Mouse (Mus musculus): Measurements from ENCODE around the gene Bin2.
"Not testable (repeated sequence)": the region's sequence is repeated elsewhere in the genome, so short reads cannot be mapped to it uniquely, and the experiment has no call there.

Gene Bin2

GRCm38 (mm10) chr15:100615825-100616220, 53.5 kb downstream of the Bin2 start:
- DNase-seq (ENCODE audit: extremely low spot score), result peak; percentile 90

- peak; percentile 100 for DNase-seq (ENCODE audit: extremely low spot score)
Observed at GRCm38 (mm10) chr15:100614996-100615824, 54.1 kb downstream of the Bin2 start, which contains the start of gene Dazap2. Dazap2 (plus strand) TSS chr15:100615349.

GRCm38 (mm10) chr15:100614218-100614995, 54.9 kb downstream of the Bin2 start:
- no peak for DNase-seq (ENCODE audit: extremely low spot score)

GRCm38 (mm10) chr15:100613584-100613983, 55.8 kb downstream of the Bin2 start:
- DNase-seq (ENCODE audit: extremely low spot score), result peak; percentile 77

GRCm38 (mm10) chr15:100612432-100612831, 56.9 kb downstream of the Bin2 start:
- no peak for DNase-seq (ENCODE audit: extremely low spot score)

GRCm38 (mm10) chr15:100611951-100612350, 57.4 kb downstream of the Bin2 start:
- no peak for DNase-seq (ENCODE audit: extremely low spot score)

GRCm38 (mm10) chr15:100606677-100607076, 62.7 kb downstream of the Bin2 start:
- not testable (repeated sequence) for DNase-seq (ENCODE audit: extremely low spot score)

- DNase-seq (ENCODE audit: extremely low spot score), result no peak
Observed at GRCm38 (mm10) chr15:100601669-100602068, 67.7 kb downstream of the Bin2 start.

- no peak for DNase-seq (ENCODE audit: extremely low spot score)
Observed at GRCm38 (mm10) chr15:100600696-100601272, 68.6 kb downstream of the Bin2 start.

GRCm38 (mm10) chr15:100600047-100600695, 69.2 kb downstream of the Bin2 start:
- peak; percentile 78 for DNase-seq (ENCODE audit: extremely low spot score)

GRCm38 (mm10) chr15:100599276-100600046, 69.9 kb downstream of the Bin2 start, which contains the start of gene Pou6f1:
Pou6f1 (minus strand) TSS chr15:100599984.
- peak; percentile 58 for DNase-seq (ENCODE audit: extremely low spot score)

- peak; percentile 32 for DNase-seq (ENCODE audit: extremely low spot score)
Observed at GRCm38 (mm10) chr15:100598883-100599275, 70.5 kb downstream of the Bin2 start.

GRCm38 (mm10) chr15:100598287-100598882, 71.0 kb downstream of the Bin2 start:
- no peak for DNase-seq (ENCODE audit: extremely low spot score)

GRCm38 (mm10) chr15:100592817-100593216, 76.5 kb downstream of the Bin2 start:
- no peak for DNase-seq (ENCODE audit: extremely low spot score)

Data from embryo, embryonic 9.5 days (tissue).